Mouse (Mus musculus) myocyte (in vitro differentiated cells): ENCODE data around the gene Tmem147.

Experiments used
- CEBPB ChIP-seq: IDR thresholded peaks from 2 replicates; pipeline ENCODE4 v1.6.1; 2011; ENCODE audit warnings: mild to moderate bottlenecking, moderate library complexity; ENCODE audit not compliant: poor library complexity, insufficient read depth, severe bottlenecking
- E2F4 ChIP-seq: IDR thresholded peaks from one replicate; pipeline ENCODE4 v1.6.1; 2011; ENCODE audit warnings: mild to moderate bottlenecking, control low read depth, moderate library complexity; ENCODE audit not compliant: insufficient read depth
- MAX ChIP-seq: IDR thresholded peaks from one replicate; pipeline ENCODE4 v1.6.1; 2011; ENCODE audit warnings: low read depth, mild to moderate bottlenecking, control low read depth
- MYOD1 ChIP-seq, 3 experiments: IDR thresholded peaks; one replicate each; pipeline ENCODE4 v1.6.1; 2011; ENCODE audit warnings: control low read depth in 2 of 3, low read depth in 2 of 3, mild to moderate bottlenecking in 2 of 3, moderate library complexity in 1 of 3; ENCODE audit not compliant: insufficient read length in 2 of 3, control insufficient read depth in 1 of 3
- MYOG ChIP-seq, 3 experiments: IDR thresholded peaks; one replicate each; pipeline ENCODE4 v1.6.1; 2011; ENCODE audit warnings: control low read depth in 2 of 3, low read depth in 2 of 3, mild to moderate bottlenecking in 2 of 3; ENCODE audit not compliant: insufficient read length in 2 of 3, control insufficient read depth in 1 of 3, insufficient read depth in 1 of 3
- POLR2A ChIP-seq: IDR thresholded peaks from one replicate; pipeline ENCODE4 v1.6.1; 2011; ENCODE audit warnings: low read depth, mild to moderate bottlenecking, control low read depth, moderate library complexity; ENCODE audit not compliant: insufficient read length
- POLR2AphosphoS2 ChIP-seq: IDR thresholded peaks from one replicate; pipeline ENCODE4 v1.6.1; 2011; ENCODE audit warnings: low read depth, control low read depth; ENCODE audit not compliant: insufficient read length
- SRF ChIP-seq: IDR thresholded peaks from one replicate; pipeline ENCODE4 v1.6.1; 2011; ENCODE audit warnings: low read depth; ENCODE audit not compliant: control insufficient read depth, insufficient read length
- TCF12 ChIP-seq: IDR thresholded peaks from one replicate; pipeline ENCODE4 v1.6.1; 2011; ENCODE audit warnings: mild to moderate bottlenecking, control low read depth; ENCODE audit not compliant: poor library complexity, insufficient read depth, severe bottlenecking
- TCF3 ChIP-seq: IDR thresholded peaks from one replicate; pipeline ENCODE4 v1.6.1; 2011; ENCODE audit warnings: low read depth, control low read depth; ENCODE audit not compliant: insufficient read length
- USF1 ChIP-seq: IDR thresholded peaks from one replicate; pipeline ENCODE4 v1.6.1; 2011; ENCODE audit warnings: low read depth, mild to moderate bottlenecking, control low read depth, moderate library complexity

- no peak for TF ChIP-seq USF1
- no peak for TF ChIP-seq MYOD1 (IDR thresholded peaks at IDR 0.05; ENCODE audit: control insufficient read depth in 1 of 3, insufficient read length in 2 of 3, low read depth in 2 of 3)
- no peak for TF ChIP-seq POLR2A
- TF ChIP-seq MAX, result no peak
- no peak for TF ChIP-seq SRF
- TF ChIP-seq MYOG (IDR thresholded peaks at IDR 0.05; ENCODE audit: control insufficient read depth in 1 of 3, insufficient read depth in 1 of 3, insufficient read length in 2 of 3, low read depth in 2 of 3), result no peak
- TF ChIP-seq CEBPB, result no peak
- no peak for TF ChIP-seq E2F4
- TF ChIP-seq TCF12, result no peak
- TF ChIP-seq TCF3, result no peak
- no peak for TF ChIP-seq POLR2AphosphoS2
These were observed 34.1 kb upstream of the Tmem147 start, which contains the start of gene Dmkn for GRCm38 (mm10) chr7:30763456-30763855.
